Mouse (Mus musculus) lung, adult 2 months (tissue): ENCODE data around the gene Megf8. TPM values are rescaled to one million over a fixed set of nuclear protein-coding genes. Genes with fewer than 3 reads are reported as not detected.

ENCODE experiments used
- DNase-seq: peaks from one replicate; pipeline ENCODE4 v3.0.0; 2022
- H3K4me1 ChIP-seq: fragments of 200-500 bp; 2 replicates; pipeline ENCODE4 v1.6.1; 2011; ENCODE audit warnings: low read length; ENCODE audit not compliant: control insufficient read depth, insufficient read depth
- H3K4me3 ChIP-seq: fragments of 200-500 bp; replicated peaks from 2 replicates; pipeline ENCODE3; 2011; ENCODE audit warnings: low read depth, mild to moderate bottlenecking, control low read depth, low read length; ENCODE audit errors: extremely low read depth
- CTCF ChIP-seq: fragments of 200-500 bp; IDR thresholded peaks from 2 replicates; pipeline ENCODE4 v1.5.1; 2011; ENCODE audit warnings: mild to moderate bottlenecking, low read length, control low read depth; ENCODE audit not compliant: insufficient read depth
- POLR2A ChIP-seq: fragments of 200-500 bp; IDR thresholded peaks from 2 replicates; pipeline ENCODE4 v1.6.1; 2011; ENCODE audit warnings: low read depth, mild to moderate bottlenecking, control low read depth, low read length, borderline replicate concordance; ENCODE audit errors: extremely low read depth
- WGBS: fragments of 180-500 bp; shearing (Covaris S2); methylation state at CpG from one replicate; pipeline ENCODE4 v1.1.7; 2018; 5-methylcytosine and 5-hydroxymethylcytosine counted together
- polyA plus RNA-seq: library from polyadenylated mRNA; depleted of rRNA; stranded (reverse); fragments of >200 nt; gene quantifications from 2 replicates; pipeline ENCODE4 v1.2.3, GENCODE M21; 2012

The Megf8 gene
- polyA plus RNA-seq, 1 experiment: 46.8 TPM

DNA sequence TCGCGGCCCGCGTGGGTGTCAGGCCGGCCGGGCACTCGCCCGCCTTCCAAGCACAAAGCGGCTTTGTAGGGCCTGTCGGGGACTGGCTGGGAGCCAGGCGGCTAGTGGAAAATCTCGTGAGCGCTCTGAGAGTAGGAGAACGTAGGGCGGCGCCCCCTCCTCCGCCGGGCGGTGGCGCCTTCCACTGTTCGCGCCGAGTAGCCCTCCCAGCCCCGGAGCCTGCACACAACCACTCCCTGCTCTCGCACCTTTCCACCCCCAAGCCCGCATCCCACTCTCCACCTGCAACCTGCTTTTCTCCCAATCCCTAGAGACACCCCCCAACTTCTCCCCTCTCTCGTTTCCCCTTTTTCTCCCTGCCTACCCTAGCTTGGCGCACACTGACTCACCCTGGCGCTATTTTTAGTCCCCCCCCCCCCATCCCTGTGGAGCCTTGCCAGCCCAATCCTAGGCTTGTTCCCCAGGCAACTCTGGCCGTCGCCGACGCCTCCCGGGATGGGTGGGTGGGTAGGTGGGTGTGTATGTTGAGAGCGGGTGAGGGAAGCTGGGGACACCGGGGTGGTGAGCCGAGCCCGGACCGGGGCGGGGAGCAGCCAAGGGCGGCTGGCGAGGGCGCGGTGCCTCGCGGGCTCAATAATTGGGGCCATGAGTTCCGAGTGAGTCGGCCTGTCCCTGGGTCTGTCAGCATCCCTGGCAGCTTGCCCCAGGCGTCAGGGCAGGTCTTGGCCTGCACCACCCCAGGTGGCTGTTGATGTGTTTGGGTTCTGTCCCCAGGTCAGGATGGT is 37.7 kb upstream of the Megf8 start:
- WGBS: under 1% methylated on average over 46 of the region's 49 CpGs
- peaks cover 44% of the 10 kb centered on the region for H3K4me1 ChIP-seq
- H3K4me3 ChIP-seq: peak overlapping the region; percentile 87
- peak; percentile 72 for DNase-seq
- no peak; the same call in 1 of the 2 replicates for TF ChIP-seq POLR2A
- TF ChIP-seq CTCF: no peak

DNA sequence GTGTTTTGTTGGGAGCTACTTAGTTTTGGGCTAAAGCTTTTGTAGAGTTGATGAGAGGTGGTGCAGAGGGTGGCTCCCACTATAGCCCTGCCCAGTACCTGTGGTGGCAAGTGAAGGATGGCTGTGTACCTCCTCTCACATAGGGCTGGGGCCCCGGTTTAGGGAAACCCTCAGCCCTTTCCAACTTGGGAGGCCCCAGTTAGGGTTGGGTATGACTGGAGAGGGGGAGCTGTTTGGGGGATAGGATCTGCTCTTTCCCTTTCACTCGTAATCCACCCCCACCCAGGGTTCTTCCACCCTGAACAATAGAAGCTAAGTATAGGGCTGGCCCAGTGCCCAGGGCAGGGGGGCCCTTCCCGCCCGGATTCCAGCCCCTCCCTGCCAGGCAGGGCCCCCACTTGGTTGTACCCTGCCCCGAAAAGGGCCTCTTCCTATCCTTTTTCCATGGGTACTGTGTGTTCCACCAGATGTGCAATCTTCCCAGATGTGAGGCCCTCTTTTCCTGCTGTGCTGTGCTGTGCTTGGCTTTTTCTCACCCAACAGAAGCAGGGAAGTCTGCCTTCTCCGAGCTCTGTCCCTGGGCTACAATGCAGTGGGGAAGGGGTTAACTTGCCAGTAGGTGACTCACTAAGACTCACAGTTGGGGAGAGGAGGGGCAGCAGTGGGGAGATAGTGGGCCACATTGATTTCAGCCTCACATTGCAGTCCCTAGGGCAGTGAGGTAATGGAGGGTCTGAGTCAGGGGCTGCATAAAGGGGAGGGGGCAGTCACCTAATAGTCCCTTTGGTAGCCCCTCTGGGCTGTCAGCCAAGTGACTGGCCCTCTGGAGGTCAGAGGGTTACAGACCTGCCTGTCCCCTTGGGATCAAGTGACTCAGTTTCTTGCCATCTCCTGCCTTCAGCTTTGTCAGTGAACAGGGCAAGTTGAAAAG is 36.8 kb upstream of the Megf8 start:
- no peak for DNase-seq
- Histone ChIP-seq H3K4me1 (peaks cover 42% of the 10 kb centered on the region), H3K4me3 (peak overlapping the region; percentile 87)
- 5% methylated on average over 6 of the region's 6 CpGs for WGBS
- TF ChIP-seq CTCF (no peak), POLR2A (no peak)

DNA sequence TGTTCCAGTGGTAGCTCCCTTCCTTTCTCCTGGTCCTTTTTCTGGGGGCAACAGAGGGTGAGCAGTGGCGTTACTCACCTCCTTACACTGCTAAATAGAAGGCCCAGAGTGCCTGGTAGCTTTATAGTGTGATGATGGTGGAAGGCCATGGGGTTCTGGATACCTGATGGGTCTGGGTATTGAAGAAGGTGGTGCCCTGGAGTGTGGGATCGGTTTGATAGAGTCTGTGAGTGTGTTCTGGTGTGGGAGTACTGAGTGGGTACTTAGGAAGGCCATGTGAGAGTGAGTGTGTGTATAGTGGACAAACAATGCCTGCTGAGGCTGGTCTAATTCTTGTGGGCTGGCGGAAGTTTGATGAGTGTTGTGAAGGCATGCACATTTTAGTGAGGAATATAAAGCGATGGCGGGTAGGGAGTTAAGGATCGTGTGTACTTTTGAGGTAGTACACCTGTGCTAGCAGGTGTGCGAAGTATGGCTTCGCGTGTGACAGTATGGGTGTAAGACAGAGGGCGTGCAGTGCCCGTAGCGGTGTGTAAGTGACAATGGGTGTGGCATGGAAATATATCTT is 35.7 kb upstream of the Megf8 start:
- WGBS: 11% methylated on average over 12 of the region's 12 CpGs
- Histone ChIP-seq H3K4me3 (peak overlapping the region; percentile 49), H3K4me1 (peaks cover 42% of the 10 kb centered on the region)
- TF ChIP-seq POLR2A (no peak), CTCF (no peak)
- DNase-seq: no peak

- peaks cover 42% of the 10 kb centered on the region for H3K4me1 ChIP-seq
- DNase-seq: peak; percentile 96
- H3K4me3 ChIP-seq: peak overlapping the region; percentile 73
- TF ChIP-seq CTCF: no peak
- peak; percentile 92; the same call in 1 of the 2 replicates for TF ChIP-seq POLR2A
- WGBS: 2% methylated on average over 76 of the region's 108 CpGs
Measured at GRCm38 (mm10) chr7:25281734-25282601, 35.0 kb upstream of the Megf8 start.

GRCm38 (mm10) chr7:25282731-25283211 is 34.2 kb upstream of the Megf8 start:
- TF ChIP-seq POLR2A (0 out of 2 replicates have a peak, but pooled peaks have one; percentile 8), CTCF (no peak)
- under 1% methylated on average over 27 of the region's 36 CpGs for WGBS
- peaks cover 38% of the 10 kb centered on the region for H3K4me1 ChIP-seq
- DNase-seq: peak; percentile 56
- H3K4me3 ChIP-seq: peak overlapping the region; percentile 73

GRCm38 (mm10) chr7:25283637-25284036 is 33.3 kb upstream of the Megf8 start:
- no peak overlapping the region for H3K4me3 ChIP-seq
- DNase-seq: no peak
- 20% methylated on average over 5 of the region's 5 CpGs for WGBS
- peaks cover 36% of the 10 kb centered on the region for H3K4me1 ChIP-seq
- no peak for TF ChIP-seq POLR2A
- TF ChIP-seq CTCF: no peak

- Histone ChIP-seq H3K4me3 (no peak overlapping the region), H3K4me1 (peaks cover 36% of the 10 kb centered on the region)
- DNase-seq: no peak
- WGBS: 47% methylated on average over 2 of the region's 2 CpGs
- TF ChIP-seq CTCF (no peak), POLR2A (no peak)
Measured at GRCm38 (mm10) chr7:25284171-25284570, 32.8 kb upstream of the Megf8 start.

DNA sequence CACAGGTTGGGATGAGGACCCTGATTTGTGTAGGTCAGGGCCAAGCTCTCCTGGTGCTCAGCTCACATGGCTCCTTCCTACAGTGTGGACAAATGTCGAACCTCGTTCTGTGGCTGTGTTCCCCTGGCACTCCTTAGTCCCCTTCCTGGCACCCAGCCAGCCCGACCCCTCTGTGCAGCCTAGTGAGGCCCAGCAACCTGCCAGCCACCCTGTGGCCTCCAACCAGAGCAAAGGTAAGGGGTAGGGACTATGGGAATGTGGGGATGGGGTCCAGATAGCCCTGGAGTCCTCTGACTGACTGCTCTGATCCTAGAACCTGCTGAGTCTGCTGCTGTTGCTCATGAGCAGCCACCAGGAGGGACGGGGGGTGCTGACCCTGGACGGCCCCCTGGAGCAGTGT is 32.2 kb upstream of the Megf8 start:
- DNase-seq: no peak
- no peak overlapping the region for H3K4me3 ChIP-seq

More for the DNA sequence above, 32.2 kb upstream of the Megf8 start:
- TF ChIP-seq CTCF (no peak), POLR2A (no peak)
- WGBS: 52% methylated on average over 5 of the region's 5 CpGs
- H3K4me1 ChIP-seq: peaks cover 34% of the 10 kb centered on the region
